Mouse (Mus musculus): ENCODE results near the gene Mkrn1. TPM values are rescaled to one million over a fixed set of nuclear protein-coding genes. Genes with fewer than 3 reads are reported as not detected.
A peak's percentile ranks its signal among the peaks of the same experiment; 100 is the strongest.
"Not testable (repeated sequence)": the region's sequence is repeated elsewhere in the genome, so short reads cannot be mapped to it uniquely, and the experiment has no call there.

The Mkrn1 gene
- polyA plus RNA-seq, 1 experiment from 2014 or later: 35.5 TPM

GRCm38 (mm10) chr6:39362684-39363083 lies 57.6 kb downstream of the Mkrn1 start:
- Histone ChIP-seq H3K4me3 (no peak overlapping the region), H3K27me3 (ENCODE audit: low read depth, poor library complexity, severe bottlenecking) (no peaks in the 10 kb centered on the region), H3K9me3 (replicated peaks) (no peaks in the 10 kb centered on the region), H3K27ac (no peak overlapping the region), H3K4me1 (peaks cover 5% of the 10 kb centered on the region; the same call in 1 of the 2 replicates), H3K36me3 (peaks cover 71% of the 10 kb centered on the region)
- no peak for DNase-seq (ENCODE audit: low spot score)
- 99% methylated on average over 2 of the region's 2 CpGs for WGBS

- H3K36me3 ChIP-seq: peaks cover 76% of the 10 kb centered on the region
- not testable (repeated sequence) for H3K27me3 ChIP-seq (ENCODE audit: low read depth, poor library complexity, severe bottlenecking); H3K9me3 ChIP-seq (replicated peaks); H3K4me3 ChIP-seq; H3K27ac ChIP-seq; H3K4me1 ChIP-seq; DNase-seq (ENCODE audit: low spot score)
- WGBS: 97% methylated on average over 9 of the region's 9 CpGs
Observed at GRCm38 (mm10) chr6:39359207-39359606, 61.1 kb downstream of the Mkrn1 start.

- Histone ChIP-seq H3K27me3 (ENCODE audit: low read depth, poor library complexity, severe bottlenecking) (no peaks in the 10 kb centered on the region), H3K27ac (peak overlapping the region; percentile 85), H3K9me3 (replicated peaks) (no peaks in the 10 kb centered on the region), H3K36me3 (peaks cover 72% of the 10 kb centered on the region), H3K4me3 (no peak overlapping the region), H3K4me1 (peaks cover 39% of the 10 kb centered on the region)
- no peak for DNase-seq (ENCODE audit: low spot score)
- 76% methylated on average over 6 of the region's 6 CpGs for WGBS
Observed at GRCm38 (mm10) chr6:39348946-39349345, 71.3 kb downstream of the Mkrn1 start.

GRCm38 (mm10) chr6:39347880-39348814 lies 72.1 kb downstream of the Mkrn1 start:
- Histone ChIP-seq H3K27ac (peak overlapping the region; percentile 85), H3K4me3 (no peak overlapping the region), H3K9me3 (replicated peaks) (no peaks in the 10 kb centered on the region), H3K36me3 (peaks cover 72% of the 10 kb centered on the region), H3K4me1 (peaks cover 39% of the 10 kb centered on the region), H3K27me3 (ENCODE audit: low read depth, poor library complexity, severe bottlenecking) (no peaks in the 10 kb centered on the region)
- peak; percentile 49 for DNase-seq (ENCODE audit: low spot score)
- 24% methylated on average over 4 of the region's 4 CpGs for WGBS

Other genes starting within 250 kb of the Mkrn1 start
- gene Kdm7a, start 213.7 kb downstream of the Mkrn1 start, polyA plus RNA-seq (2016; fragmentation: Nextera tagmentation; extraction: Ambion mirVana): 8.1 and 9.3 TPM in 2 replicates
- gene Slc37a3, start 42.8 kb downstream of the Mkrn1 start, polyA plus RNA-seq (2016; fragmentation: Nextera tagmentation; extraction: Ambion mirVana): 43.1 and 48.9 TPM in 2 replicates
- gene Rab19, start 39.3 kb downstream of the Mkrn1 start, polyA plus RNA-seq (2016; fragmentation: Nextera tagmentation; extraction: Ambion mirVana): 0.28 and 0.49 TPM in 2 replicates
- 33.9 and 40.7 TPM in 2 replicates for gene Dennd2a, start 137.4 kb upstream of the Mkrn1 start, polyA plus RNA-seq (2016; fragmentation: Nextera tagmentation; extraction: Ambion mirVana)
- gene Adck2, start 153.4 kb upstream of the Mkrn1 start, polyA plus RNA-seq (2016; fragmentation: Nextera tagmentation; extraction: Ambion mirVana): 17.3 and 25.6 TPM in 2 replicates
- 0.79 and 1.7 TPM in 2 replicates for gene Gm42420, start 165.3 kb upstream of the Mkrn1 start, polyA plus RNA-seq (2016; fragmentation: Nextera tagmentation; extraction: Ambion mirVana)
- gene Ndufb2, start 172.1 kb upstream of the Mkrn1 start, polyA plus RNA-seq (2016; fragmentation: Nextera tagmentation; extraction: Ambion mirVana): 290 and 296 TPM in 2 replicates

Measured in limb, embryonic 10.5 days (tissue).